Mouse (Mus musculus) heart, embryonic 14.5 days (tissue): Measurements from ENCODE around the gene Traf2. TPM values are rescaled to one million over a fixed set of nuclear protein-coding genes. Genes with fewer than 3 reads are reported as not detected.
A peak's percentile ranks its signal among the peaks of the same experiment; 100 is the strongest.

Experiments used
- ATAC-seq: fragments of 200-750 bp; cut with Nextera tagmentation; 2 replicates; pipeline ENCODE4 v1.8.0; 2017; ENCODE audit warnings: low read depth, moderate TSS enrichment; ENCODE audit not compliant: insufficient number of reproducible peaks, insufficient read depth, low FRiP score
- H3K27ac ChIP-seq, 2 experiments: fragments of 200-500 bp in 1 of 2; fragments of 300-500 bp in 1 of 2; sonication (generic) in 1 of 2; replicated peaks in 1 of 2; 2 replicates each; pipeline ENCODE4 v1.5.1; 2012 to 2014; ENCODE audit warnings: low read depth in 2 of 2, low read length in 2 of 2, control low read depth in 1 of 2, mild to moderate bottlenecking in 1 of 2, mixed read lengths in 1 of 2; ENCODE audit not compliant: control insufficient read depth in 1 of 2, insufficient read depth in 1 of 2
- H3K27me3 ChIP-seq: fragments of 300-500 bp; sonication (generic); 2 replicates; pipeline ENCODE4 v1.6.1; 2014; ENCODE audit warnings: mild to moderate bottlenecking, low read length, control low read depth; ENCODE audit not compliant: control insufficient read depth, insufficient read depth
- H3K36me3 ChIP-seq: fragments of 300-500 bp; sonication (generic); 2 replicates; pipeline ENCODE4 v1.6.1; 2014; ENCODE audit warnings: mild to moderate bottlenecking, control low read depth, low read length, mixed read lengths; ENCODE audit not compliant: control insufficient read depth, insufficient read depth
- H3K4me1 ChIP-seq, 2 experiments: fragments of 200-500 bp in 1 of 2; fragments of 300-500 bp in 1 of 2; sonication (generic) in 1 of 2; 2 replicates each; pipeline ENCODE4 v1.6.1; 2012 to 2014; ENCODE audit warnings: low read length in 2 of 2, control low read depth in 1 of 2, mixed read lengths in 1 of 2; ENCODE audit not compliant: control insufficient read depth in 2 of 2, insufficient read depth in 2 of 2
- H3K4me2 ChIP-seq: fragments of 300-500 bp; sonication (generic); 2 replicates; pipeline ENCODE4 v1.6.1; 2014; ENCODE audit warnings: mild to moderate bottlenecking, low read length
- H3K4me3 ChIP-seq, 2 experiments: fragments of 200-500 bp in 1 of 2; fragments of 300-500 bp in 1 of 2; sonication (generic) in 1 of 2; 2 replicates each; pipeline ENCODE4 v1.5.1; 2012 to 2014; ENCODE audit warnings: low read length in 2 of 2, mild to moderate bottlenecking in 2 of 2, control low read depth in 1 of 2, low read depth in 1 of 2, moderate library complexity in 1 of 2; ENCODE audit not compliant: control insufficient read depth in 1 of 2, insufficient read depth in 1 of 2
- H3K9ac ChIP-seq: fragments of 300-500 bp; sonication (generic); 2 replicates; pipeline ENCODE4 v1.6.1; 2014; ENCODE audit warnings: mild to moderate bottlenecking, low read length
- H3K9me3 ChIP-seq: fragments of 300-500 bp; sonication (generic); 2 replicates; pipeline ENCODE4 v1.6.1; 2016; ENCODE audit warnings: low read length, control low read depth; ENCODE audit not compliant: control insufficient read depth
- WGBS: fragments of 180-500 bp; shearing (Covaris S2); extraction: QIAGEN DNeasy Blood & Tissue Kit; methylation state at CpG from one replicate; pipeline ENCODE4 v1.1.7; 2014; 5-methylcytosine and 5-hydroxymethylcytosine counted together
- polyA plus RNA-seq: library from polyadenylated mRNA; unstranded; fragments of >200 nt; fragmentation: Nextera tagmentation; extraction: Ambion mirVana; gene quantifications from 2 replicates; pipeline ENCODE4 v1.2.1, GENCODE M21; 2014

Gene Traf2
- polyA plus RNA-seq, 1 experiment from 2014 or later = 19.8 TPM

DNA sequence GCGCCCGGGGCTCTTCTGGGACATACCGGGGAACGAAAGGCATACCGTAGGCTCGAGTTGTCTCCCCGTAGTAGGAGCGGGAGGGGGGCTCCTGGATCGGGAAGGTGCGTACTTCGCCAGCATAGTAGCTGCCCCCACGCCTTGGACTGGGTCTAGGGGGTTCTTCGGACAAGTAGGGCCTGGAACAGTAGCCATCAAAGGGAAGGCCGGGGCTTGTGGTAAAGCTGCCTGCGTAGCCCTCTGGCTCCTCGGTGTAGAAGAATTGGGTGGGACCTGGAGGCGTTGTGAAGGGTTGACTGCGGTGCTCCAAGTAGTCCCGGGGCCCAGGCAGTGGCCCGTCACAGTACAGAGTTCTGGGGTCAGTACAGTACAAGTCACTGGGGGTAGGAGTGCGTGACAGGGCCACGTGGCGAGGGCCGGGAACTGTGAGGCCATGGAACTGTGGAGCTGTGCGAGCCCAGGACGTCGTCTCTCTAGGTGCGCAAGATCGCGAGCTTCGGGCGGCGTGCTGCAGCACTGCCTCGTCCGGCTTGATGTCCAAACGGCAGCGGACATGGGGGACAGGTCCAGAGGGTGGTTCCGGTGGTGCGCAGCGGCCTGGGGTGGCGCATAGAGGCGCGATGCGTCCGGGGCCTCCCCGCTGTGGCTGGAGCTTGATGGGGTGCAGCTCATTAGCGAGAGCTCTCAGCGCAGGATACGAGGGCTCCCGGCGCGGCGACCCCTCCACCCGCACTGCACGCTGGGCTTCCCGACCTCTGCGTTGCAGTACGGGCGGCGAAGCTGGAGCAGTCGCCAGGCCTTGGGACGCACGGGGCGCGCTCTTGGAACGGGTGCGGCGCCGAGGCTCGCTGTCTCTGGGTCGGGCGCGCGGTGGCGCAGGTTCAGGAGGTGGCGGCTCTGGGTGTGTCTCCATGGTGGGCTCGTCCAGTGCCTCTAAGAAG lies 32.3 kb upstream of the Traf2 start:
- Histone ChIP-seq H3K4me3 (peak overlapping the region; percentile 1 to 29; a peak in 2 of 4 replicates), H3K9me3 (no peaks in the 10 kb centered on the region), H3K36me3 (peaks cover 15% of the 10 kb centered on the region), H3K27me3 (peaks cover 55% of the 10 kb centered on the region), H3K9ac (no peak overlapping the region), H3K4me2 (peak overlapping the region; percentile 52), H3K27ac (no peak overlapping the region), H3K4me1 (peaks cover 30 to 46% of the 10 kb centered on the region in 2 experiments)
- ATAC-seq = no peak
- 5% methylated on average over 77 of the region's 77 CpGs for WGBS

DNA sequence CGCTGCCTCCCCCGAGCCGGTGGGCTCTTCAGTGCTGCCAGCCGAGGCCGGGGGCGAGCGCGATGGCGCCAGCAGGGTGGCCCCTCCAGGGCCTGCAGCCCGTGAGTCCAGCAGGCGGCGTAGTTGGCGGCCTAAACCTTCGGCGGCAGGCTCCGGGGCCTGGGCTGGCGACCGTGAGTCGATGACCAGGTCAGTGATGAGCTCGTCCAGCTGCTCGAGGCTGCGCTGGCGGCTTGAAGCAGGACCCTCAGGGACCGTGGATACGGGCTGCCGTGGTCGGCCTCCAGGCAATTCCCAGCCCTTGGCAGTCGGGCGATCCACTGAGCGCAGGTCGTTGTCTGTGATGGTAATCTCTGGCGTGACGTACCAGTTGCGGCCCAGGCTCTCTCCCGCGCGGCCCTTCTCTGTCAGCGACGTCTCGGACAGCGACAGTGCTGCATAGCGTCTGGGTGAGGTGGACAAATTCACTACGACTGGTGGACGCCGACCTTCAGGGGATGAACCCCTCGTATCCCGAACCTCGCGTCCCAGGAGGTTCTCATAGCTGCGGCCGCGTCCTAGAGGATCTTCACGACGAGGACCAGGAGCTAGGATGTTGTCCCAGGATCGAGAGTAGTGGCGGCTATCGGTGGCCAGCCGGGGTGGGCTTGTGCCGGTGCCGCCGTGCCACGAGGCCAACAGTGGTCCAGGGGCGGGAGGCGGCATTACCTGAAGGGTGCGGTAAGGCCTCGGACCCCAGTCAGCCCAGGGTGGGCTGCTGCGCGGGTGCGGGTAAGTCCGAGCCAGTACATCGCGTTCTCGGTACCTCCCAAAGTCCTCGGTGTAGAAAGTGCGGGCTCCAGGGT lies 31.4 kb upstream of the Traf2 start:
- no peak overlapping the region for H3K27ac ChIP-seq
- H3K4me1 ChIP-seq = peaks cover 37 to 55% of the 10 kb centered on the region in 2 experiments
- 6% methylated on average over 75 of the region's 75 CpGs for WGBS
- H3K4me2 ChIP-seq = peak overlapping the region; percentile 51
- peaks cover 6% of the 10 kb centered on the region for H3K36me3 ChIP-seq
- no peak for ATAC-seq
- H3K9ac ChIP-seq = 0 out of 2 replicates have a peak overlapping the region, but pooled peaks have one; percentile 11
- no peaks in the 10 kb centered on the region for H3K9me3 ChIP-seq
- peaks cover 55% of the 10 kb centered on the region for H3K27me3 ChIP-seq
- peak overlapping the region; percentile 1 to 29; a peak in 2 of 4 replicates for H3K4me3 ChIP-seq

DNA sequence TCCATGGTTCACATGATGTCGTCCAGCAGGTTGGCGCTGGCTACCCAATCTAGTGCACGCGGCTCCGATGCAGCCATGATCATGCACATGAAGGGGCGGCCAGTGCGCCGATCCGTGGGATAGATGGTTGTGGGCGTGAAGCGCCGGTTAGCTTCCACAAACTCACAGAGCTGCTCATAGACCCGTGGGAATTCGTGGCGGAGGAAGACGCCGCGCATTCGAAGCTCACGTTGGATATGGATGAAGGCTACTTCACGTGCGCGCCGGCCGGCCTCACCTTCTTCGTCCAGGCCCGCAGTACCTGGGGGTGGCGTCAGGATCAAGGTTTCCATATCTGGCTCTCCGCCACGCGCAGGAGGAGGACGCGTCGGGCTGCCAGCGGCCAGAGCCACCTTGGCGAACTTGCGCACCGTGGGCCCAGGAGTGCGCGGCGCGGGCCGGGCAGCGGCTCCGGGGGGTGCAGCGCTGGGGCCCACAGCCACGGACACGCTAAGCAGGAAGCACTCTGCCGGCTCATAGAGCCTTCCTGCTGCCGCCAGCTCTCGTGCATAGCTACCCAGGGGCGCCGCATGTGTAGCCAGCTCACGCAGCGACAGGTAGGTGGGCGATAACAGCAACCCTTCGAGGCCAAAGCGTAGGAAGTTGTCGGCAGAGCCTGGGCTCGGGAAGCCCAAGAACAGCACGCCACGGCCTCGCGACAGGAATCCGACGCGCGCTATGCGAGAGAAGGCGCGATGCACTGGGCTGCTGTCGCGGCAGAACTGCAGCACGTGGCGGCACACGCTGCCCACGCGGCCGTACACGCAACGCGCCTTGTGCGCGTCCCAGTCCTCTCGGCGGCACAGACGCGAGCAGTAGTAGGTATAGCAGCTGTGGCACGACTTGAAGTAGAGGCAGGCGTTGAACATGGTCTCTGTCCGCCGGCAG lies 30.5 kb upstream of the Traf2 start:
- peak overlapping the region; percentile 51 for H3K4me2 ChIP-seq
- H3K9me3 ChIP-seq = no peaks in the 10 kb centered on the region
- 15% methylated on average over 92 of the region's 92 CpGs for WGBS
- H3K27ac ChIP-seq = no peak overlapping the region
- no peaks in the 10 kb centered on the region for H3K36me3 ChIP-seq
- H3K9ac ChIP-seq = no peak overlapping the region
- no peak for ATAC-seq
- H3K27me3 ChIP-seq = peaks cover 55% of the 10 kb centered on the region
- peak overlapping the region in 1 of 2 experiments; percentile 29; a peak in 2 of 4 replicates for H3K4me3 ChIP-seq
- peaks cover 35 to 53% of the 10 kb centered on the region in 2 experiments for H3K4me1 ChIP-seq

DNA sequence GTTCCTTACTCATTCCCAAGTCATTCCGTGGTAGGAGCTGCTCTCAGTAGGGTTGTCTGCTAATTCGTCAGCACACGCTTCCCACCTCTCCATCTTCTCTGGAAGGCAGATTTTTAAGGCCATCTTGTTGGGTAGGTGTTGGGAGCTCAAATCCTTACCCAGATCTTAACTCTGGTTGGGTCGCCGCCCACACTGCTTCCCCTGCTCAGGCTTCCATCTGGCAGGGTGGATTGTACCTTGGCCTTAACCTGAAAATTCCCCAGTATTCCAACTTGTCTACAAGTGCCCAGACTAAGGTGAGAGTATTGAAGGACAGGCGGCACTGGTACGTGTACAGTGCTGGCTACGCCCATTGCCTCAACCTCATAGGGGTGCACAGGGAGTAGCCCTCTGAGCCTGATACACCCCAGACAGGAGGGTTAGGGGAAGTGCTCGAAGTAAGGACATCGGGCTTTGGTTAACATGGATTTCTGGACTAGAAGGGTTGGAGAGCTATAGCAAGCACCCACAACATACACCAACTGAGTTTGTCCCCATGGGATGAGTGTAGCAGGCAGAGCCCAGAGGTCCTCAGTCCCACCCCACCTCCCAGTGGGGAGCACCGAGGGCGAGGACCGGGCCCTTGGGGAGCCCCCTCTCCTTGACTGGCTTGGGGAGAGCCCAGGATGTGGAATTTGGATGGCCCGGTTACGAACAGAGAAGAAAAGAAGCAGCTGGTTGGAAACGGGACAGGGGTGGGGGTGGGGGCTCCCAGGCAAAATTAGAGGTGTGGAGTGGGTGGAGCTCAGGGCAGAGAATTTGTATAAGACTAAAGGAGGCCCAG lies 29.5 kb upstream of the Traf2 start:
- H3K9me3 ChIP-seq = no peaks in the 10 kb centered on the region
- no peak for ATAC-seq
- 79% methylated on average over 16 of the region's 16 CpGs for WGBS
- peaks cover 29 to 50% of the 10 kb centered on the region in 2 experiments for H3K4me1 ChIP-seq
- peak overlapping the region; percentile 70 for H3K4me2 ChIP-seq
- peaks cover 9% of the 10 kb centered on the region for H3K36me3 ChIP-seq
- no peak overlapping the region for H3K27ac ChIP-seq
- peaks cover 53% of the 10 kb centered on the region for H3K27me3 ChIP-seq
- H3K9ac ChIP-seq = peak overlapping the region; percentile 69
- no peak overlapping the region for H3K4me3 ChIP-seq

DNA sequence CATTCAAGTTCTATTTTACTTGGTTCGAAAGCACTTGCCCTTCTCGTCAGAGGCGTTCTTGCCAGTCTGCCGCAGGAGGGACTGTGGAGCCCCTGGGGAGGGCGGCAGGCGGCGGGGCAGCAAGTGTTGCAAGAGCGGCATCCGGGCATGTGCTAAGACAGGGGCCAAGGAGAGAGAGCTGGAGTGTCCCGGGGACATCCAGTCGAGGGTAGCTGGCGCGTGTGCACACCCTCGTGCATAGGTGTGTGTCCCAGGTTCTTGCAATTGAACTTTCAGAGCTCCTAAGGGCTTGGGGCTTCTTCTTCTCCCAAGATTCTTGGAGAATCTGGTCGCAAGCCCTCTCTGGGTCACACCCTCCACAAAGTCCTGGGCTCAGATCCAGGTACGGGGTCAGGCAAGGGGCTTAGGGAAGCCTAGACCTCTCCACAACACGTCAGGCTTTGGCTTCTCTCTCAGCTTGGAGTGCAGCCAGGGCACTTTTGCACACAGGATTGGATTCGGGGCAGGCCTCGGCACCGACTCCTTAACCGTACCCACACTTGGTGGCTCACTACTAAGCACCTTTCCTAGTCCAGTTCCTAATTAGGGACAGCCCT lies 28.8 kb upstream of the Traf2 start:
- peak overlapping the region; percentile 69 for H3K9ac ChIP-seq
- peak overlapping the region; percentile 36 to 84; a peak in 3 of 4 replicates for H3K27ac ChIP-seq
- H3K27me3 ChIP-seq = peaks cover 46% of the 10 kb centered on the region
- H3K4me3 ChIP-seq = peak overlapping the region; percentile 52 to 81
- H3K9me3 ChIP-seq = no peaks in the 10 kb centered on the region
- WGBS = 12% methylated on average over 20 of the region's 21 CpGs
- peak overlapping the region; percentile 70 for H3K4me2 ChIP-seq
- peaks cover 27 to 44% of the 10 kb centered on the region in 2 experiments for H3K4me1 ChIP-seq
- ATAC-seq = no peak
- H3K36me3 ChIP-seq = peaks cover 15% of the 10 kb centered on the region

DNA sequence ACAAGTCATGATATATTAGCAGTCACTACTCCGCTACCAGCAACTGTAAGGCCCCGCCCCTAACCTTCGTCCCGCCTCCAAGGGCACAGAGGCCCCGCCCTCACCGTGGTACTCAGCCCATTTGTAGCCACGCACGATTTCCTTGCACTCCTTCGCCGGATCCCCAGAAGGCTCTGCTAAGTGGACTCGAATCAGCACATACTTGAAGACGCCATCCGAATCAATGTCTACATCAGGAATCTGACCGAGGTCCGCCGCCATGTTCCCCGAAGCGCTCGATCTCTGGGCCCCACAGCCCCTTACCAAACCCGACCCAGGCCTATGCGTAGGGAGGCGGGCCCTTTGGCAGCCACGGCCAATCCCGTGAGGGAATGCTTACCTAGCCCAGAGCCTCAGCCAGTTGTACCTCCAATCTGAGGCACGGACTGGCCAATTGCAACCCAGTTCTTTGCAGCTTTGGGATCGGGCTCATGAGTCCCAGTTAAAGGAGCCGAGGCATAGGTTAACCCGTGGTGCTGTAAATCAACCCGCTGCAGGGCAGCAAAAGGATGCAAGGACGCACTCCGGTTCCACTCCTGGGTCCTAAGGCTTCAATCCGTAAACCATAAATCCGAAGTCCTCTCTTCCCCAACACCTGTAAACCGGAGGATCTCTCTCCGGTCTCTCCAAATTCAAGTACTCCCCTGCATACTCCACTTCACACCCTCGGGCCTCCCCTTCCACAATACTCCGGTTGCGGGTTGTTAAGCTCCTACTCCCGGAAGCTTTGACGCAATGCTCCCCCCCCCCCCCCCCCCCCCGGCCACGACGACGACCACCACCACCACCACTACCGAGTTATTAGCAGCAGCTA lies 28.1 kb upstream of the Traf2 start, which contains the start of the genes Mamdc4 and Phpt1:
TSS of gene Mamdc4 (minus strand) at position 267 of the 853 bp plus-strand sequence.
TSS of gene Phpt1 (minus strand) at position 646 of the 853 bp plus-strand sequence.
- Histone ChIP-seq H3K4me3 (peak within 1 kb of the TSS; percentile 52 to 81), H3K9me3 (no peaks in the 10 kb centered on the region), H3K4me2 (peak within 1 kb of the TSS; percentile 70), H3K9ac (peak within 1 kb of the TSS; percentile 69), H3K27me3 (peaks cover 39% of the 10 kb centered on the region), H3K36me3 (peaks cover 21% of the 10 kb centered on the region), H3K27ac (peak within 1 kb of the TSS; percentile 84 to 94), H3K4me1 (peaks cover 27 to 44% of the 10 kb centered on the region in 2 experiments)
- under 1% methylated on average over 44 of the region's 45 CpGs for WGBS
- ATAC-seq = peak; percentile 96
